Mouse (Mus musculus) lung, adult 2 months (tissue): ENCODE measurements at regions not wholly inside any gene's neighbourhood (a gene's known extent, or its start where the extent isn't known, plus 50 kb on each side); places are given as distances from the start of the nearest gene placed in this dataset.

Experiments
- CTCF ChIP-seq: fragments of 200-500 bp; IDR thresholded peaks from 2 replicates; pipeline ENCODE4 v1.5.1; 2011; ENCODE audit warnings: mild to moderate bottlenecking, low read length, control low read depth; ENCODE audit not compliant: insufficient read depth
- POLR2A ChIP-seq: fragments of 200-500 bp; IDR thresholded peaks from 2 replicates; pipeline ENCODE4 v1.6.1; 2011; ENCODE audit warnings: low read depth, mild to moderate bottlenecking, control low read depth, low read length, borderline replicate concordance; ENCODE audit errors: extremely low read depth

DNA sequence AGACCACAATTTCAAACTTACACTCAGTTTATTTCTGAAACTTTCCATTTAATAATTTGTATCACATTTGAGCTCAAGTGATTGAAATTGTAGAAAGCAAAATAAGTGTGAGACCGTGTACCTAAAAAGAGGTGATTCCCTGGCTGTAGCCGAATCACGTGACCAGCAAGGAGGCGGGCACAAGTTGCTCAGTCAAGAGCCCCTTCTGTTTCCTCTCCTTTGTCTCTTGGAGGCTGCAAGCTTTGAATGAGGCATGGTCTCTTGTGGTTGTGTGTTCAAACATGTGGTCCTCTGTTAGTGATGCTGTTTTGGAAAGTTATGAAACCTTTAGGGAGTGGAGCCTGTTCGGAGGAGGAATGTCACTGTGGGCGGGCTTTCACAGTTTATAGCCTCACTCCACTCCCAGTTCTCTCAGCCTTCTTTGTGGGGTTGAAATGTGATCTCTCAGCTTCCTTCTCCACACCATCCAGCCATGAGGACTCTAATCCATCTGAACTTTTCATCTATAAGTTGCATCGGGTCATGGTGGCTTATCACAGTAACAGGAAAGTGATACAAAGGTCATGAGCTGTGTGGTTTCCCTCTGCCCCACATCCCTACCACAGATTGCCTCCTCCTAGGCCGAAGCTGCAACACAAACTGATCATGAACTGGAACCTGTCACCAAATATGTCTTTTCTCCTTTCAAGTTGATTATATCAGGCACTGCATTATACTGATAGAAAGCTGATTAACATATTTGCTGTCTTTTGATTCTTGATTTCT lies 94.3 kb upstream of the Nabp1 start:
- no peak for TF ChIP-seq CTCF
- no peak for TF ChIP-seq POLR2A
